Mouse (Mus musculus): ENCODE measurements around the gene Mapkapk3. TPM values are rescaled to one million over a fixed set of nuclear protein-coding genes. Genes with fewer than 3 reads are reported as not detected.

Mapkapk3 gene
- total and polyA plus RNA-seq, 3 experiments, result 42.3 to 49.9 TPM; not detected in 1

- Histone ChIP-seq H3K36me3 (ENCODE audit: control insufficient read depth in 1 of 2, insufficient read depth in 2 of 2, low read length in 2 of 2) (peaks cover 0 to 4% of the 10 kb centered on the region in 2 experiments; a peak in 2 of 4 replicates), H3K27ac (ENCODE audit: control insufficient read depth, low read depth, low read length) (no peak overlapping the region), H3K4me3 (ENCODE audit: control insufficient read depth in 1 of 2, insufficient read depth in 1 of 2, low read depth in 2 of 2, low read length in 2 of 2) (no peak overlapping the region), H3K9ac (ENCODE audit: control insufficient read depth, low read depth, low read length, poor library complexity, severe bottlenecking) (no peak overlapping the region), H3K9me3 (replicated peaks; ENCODE audit: insufficient read depth, low read length) (no peaks in the 10 kb centered on the region), H3K27me3 (ENCODE audit: control insufficient read depth in 1 of 2, insufficient read depth in 2 of 2, low read length in 2 of 2) (no peaks in the 10 kb centered on the region), H3K79me2 (ENCODE audit: control insufficient read depth, insufficient read depth, low read length, poor library complexity) (no peaks in the 10 kb centered on the region), H3K4me1 (ENCODE audit: control insufficient read depth in 1 of 2, insufficient read depth in 2 of 2, low read length in 2 of 2) (peaks cover 7 to 8% of the 10 kb centered on the region in 2 experiments)
- no peak for DNase-seq (ENCODE audit: low read depth, low spot score)
- TF ChIP-seq JUND (IDR thresholded peaks at IDR 0.05; ENCODE audit: low read depth, low read length) (no peak), RCOR1 (IDR thresholded peaks at IDR 0.05; ENCODE audit: low read depth, low read length) (no peak), KAT2A (conservative IDR thresholded peaks at IDR 0.05; ENCODE audit: low read depth, low read length) (no peak), NELFE (IDR thresholded peaks at IDR 0.05; ENCODE audit: low read depth, low read length) (no peak), TBP (IDR thresholded peaks at IDR 0.05; ENCODE audit: low read depth, low read length) (no peak), ETS1 (IDR thresholded peaks at IDR 0.05; ENCODE audit: low read depth, low read length) (no peak), UBTF (IDR thresholded peaks at IDR 0.05; ENCODE audit: borderline replicate concordance, insufficient read depth, low read depth, low read length) (no peak), HCFC1 (IDR thresholded peaks at IDR 0.05; ENCODE audit: low read depth, low read length) (no peak), SMC3 (IDR thresholded peaks at IDR 0.05; ENCODE audit: low read depth, low read length) (no peak), MAZ (IDR thresholded peaks at IDR 0.05; ENCODE audit: low read depth, low read length) (no peak), USF1 (IDR thresholded peaks at IDR 0.05; ENCODE audit: low read depth, low read length) (no peak), USF2 (IDR thresholded peaks at IDR 0.05; ENCODE audit: borderline replicate concordance in 1 of 2, insufficient read depth in 1 of 2, low read depth in 1 of 2, low read length in 2 of 2) (no peak)
Observed at GRCm38 (mm10) chr9:107324799-107325561, 35.3 kb upstream of the Mapkapk3 start.

- no peaks in the 10 kb centered on the region for H3K79me2 ChIP-seq (ENCODE audit: control insufficient read depth, insufficient read depth, low read length, poor library complexity)
- H3K27me3 ChIP-seq (ENCODE audit: control insufficient read depth in 1 of 2, insufficient read depth in 2 of 2, low read length in 2 of 2), result no peaks in the 10 kb centered on the region
- peaks cover 7 to 8% of the 10 kb centered on the region in 2 experiments for H3K4me1 ChIP-seq (ENCODE audit: control insufficient read depth in 1 of 2, insufficient read depth in 2 of 2, low read length in 2 of 2)
- no peak overlapping the region for H3K4me3 ChIP-seq (ENCODE audit: control insufficient read depth in 1 of 2, insufficient read depth in 1 of 2, low read depth in 2 of 2, low read length in 2 of 2)
- H3K36me3 ChIP-seq (ENCODE audit: control insufficient read depth in 1 of 2, insufficient read depth in 2 of 2, low read length in 2 of 2), result peaks cover 0 to 4% of the 10 kb centered on the region in 2 experiments; a peak in 2 of 4 replicates
- no peaks in the 10 kb centered on the region for H3K9me3 ChIP-seq (replicated peaks; ENCODE audit: insufficient read depth, low read length)
- 0 out of 2 replicates have a peak overlapping the region, but pooled peaks have one; percentile 11 for H3K27ac ChIP-seq (ENCODE audit: control insufficient read depth, low read depth, low read length)
- peak; percentile 73 for DNase-seq (ENCODE audit: low read depth, low spot score)
- no peak overlapping the region; the same call in 1 of the 2 replicates for H3K9ac ChIP-seq (ENCODE audit: control insufficient read depth, low read depth, low read length, poor library complexity, severe bottlenecking)
- TF ChIP-seq TCF12 (IDR thresholded peaks at IDR 0.05; ENCODE audit: low read depth, low read length), result peak; percentile 61; the same call in 1 of the 2 replicates
- TF ChIP-seq MYC (IDR thresholded peaks at IDR 0.05; ENCODE audit: low read depth, low read length), result no peak
- no peak for TF ChIP-seq RAD21 (IDR thresholded peaks at IDR 0.05; ENCODE audit: low read depth, low read length)
- TF ChIP-seq POLR2AphosphoS5 (IDR thresholded peaks at IDR 0.05; ENCODE audit: borderline replicate concordance, low read depth, low read length), result no peak
- TF ChIP-seq NRF1 (IDR thresholded peaks at IDR 0.05; ENCODE audit: insufficient read depth, low read depth, low read length, poor library complexity, severe bottlenecking), result no peak
- TF ChIP-seq ETS1 (IDR thresholded peaks at IDR 0.05; ENCODE audit: low read depth, low read length), result peak; percentile 89
- TF ChIP-seq TBP (IDR thresholded peaks at IDR 0.05; ENCODE audit: low read depth, low read length), result peak; percentile 69
- TF ChIP-seq POLR2A (IDR thresholded peaks at IDR 0.05; ENCODE audit: control insufficient read depth in 1 of 2, insufficient read depth in 1 of 2, low read depth in 1 of 2, low read length in 2 of 2, poor library complexity in 1 of 2), result no peak
- no peak for TF ChIP-seq ZNF384 (IDR thresholded peaks at IDR 0.05; ENCODE audit: low read depth, low read length)
- TF ChIP-seq ZKSCAN1 (IDR thresholded peaks at IDR 0.05; ENCODE audit: low read depth, low read length), result no peak
- TF ChIP-seq GABPA (IDR thresholded peaks at IDR 0.05; ENCODE audit: low read depth, low read length), result no peak
- TF ChIP-seq BHLHE40 (IDR thresholded peaks at IDR 0.05; ENCODE audit: borderline replicate concordance, low read depth, low read length), result no peak
- TF ChIP-seq UBTF (IDR thresholded peaks at IDR 0.05; ENCODE audit: borderline replicate concordance, insufficient read depth, low read depth, low read length), result no peak
- TF ChIP-seq ZC3H11A (IDR thresholded peaks at IDR 0.05; ENCODE audit: low read depth, low read length), result no peak
- no peak; the same call in 1 of the 2 replicates for TF ChIP-seq MXI1 (IDR thresholded peaks at IDR 0.05; ENCODE audit: low read depth, low read length)
- no peak for TF ChIP-seq POLR2AphosphoS2 (IDR thresholded peaks at IDR 0.05; ENCODE audit: low read length)
- TF ChIP-seq CHD2 (IDR thresholded peaks at IDR 0.05; ENCODE audit: low read length), result no peak
- no peak for TF ChIP-seq CTCF (IDR thresholded peaks at IDR 0.05 in 2 of 3, conservative IDR thresholded peaks at IDR 0.05 in 1 of 3; ENCODE audit: control insufficient read depth in 1 of 3, insufficient read depth in 1 of 3, low read depth in 2 of 3, low read length in 3 of 3, poor library complexity in 1 of 3, severe bottlenecking in 1 of 3)
- no peak for TF ChIP-seq HCFC1 (IDR thresholded peaks at IDR 0.05; ENCODE audit: low read depth, low read length)
- no peak for TF ChIP-seq CHD1 (IDR thresholded peaks at IDR 0.05; ENCODE audit: low read depth, low read length)
- no peak for TF ChIP-seq MAZ (IDR thresholded peaks at IDR 0.05; ENCODE audit: low read depth, low read length)
- no peak for TF ChIP-seq MAFK (IDR thresholded peaks at IDR 0.05; ENCODE audit: borderline replicate concordance, low read depth, low read length)
Observed at GRCm38 (mm10) chr9:107323558-107323957, 33.9 kb upstream of the Mapkapk3 start.
